Mouse (Mus musculus) lung, postnatal 0 days (tissue): Measurements from ENCODE around the gene Rad51.
A peak's percentile ranks its signal among the peaks of the same experiment; 100 is the strongest.

Source experiments
- CTCF ChIP-seq: IDR thresholded peaks from 2 replicates; pipeline ENCODE4 v1.5.1; 2016; ENCODE audit warnings: antibody characterized with exemption, mild to moderate bottlenecking
- EP300 ChIP-seq: IDR thresholded peaks from 2 replicates; pipeline ENCODE4 v1.6.1; 2016; ENCODE audit warnings: antibody characterized with exemption, mild to moderate bottlenecking, control low read depth

DNA sequence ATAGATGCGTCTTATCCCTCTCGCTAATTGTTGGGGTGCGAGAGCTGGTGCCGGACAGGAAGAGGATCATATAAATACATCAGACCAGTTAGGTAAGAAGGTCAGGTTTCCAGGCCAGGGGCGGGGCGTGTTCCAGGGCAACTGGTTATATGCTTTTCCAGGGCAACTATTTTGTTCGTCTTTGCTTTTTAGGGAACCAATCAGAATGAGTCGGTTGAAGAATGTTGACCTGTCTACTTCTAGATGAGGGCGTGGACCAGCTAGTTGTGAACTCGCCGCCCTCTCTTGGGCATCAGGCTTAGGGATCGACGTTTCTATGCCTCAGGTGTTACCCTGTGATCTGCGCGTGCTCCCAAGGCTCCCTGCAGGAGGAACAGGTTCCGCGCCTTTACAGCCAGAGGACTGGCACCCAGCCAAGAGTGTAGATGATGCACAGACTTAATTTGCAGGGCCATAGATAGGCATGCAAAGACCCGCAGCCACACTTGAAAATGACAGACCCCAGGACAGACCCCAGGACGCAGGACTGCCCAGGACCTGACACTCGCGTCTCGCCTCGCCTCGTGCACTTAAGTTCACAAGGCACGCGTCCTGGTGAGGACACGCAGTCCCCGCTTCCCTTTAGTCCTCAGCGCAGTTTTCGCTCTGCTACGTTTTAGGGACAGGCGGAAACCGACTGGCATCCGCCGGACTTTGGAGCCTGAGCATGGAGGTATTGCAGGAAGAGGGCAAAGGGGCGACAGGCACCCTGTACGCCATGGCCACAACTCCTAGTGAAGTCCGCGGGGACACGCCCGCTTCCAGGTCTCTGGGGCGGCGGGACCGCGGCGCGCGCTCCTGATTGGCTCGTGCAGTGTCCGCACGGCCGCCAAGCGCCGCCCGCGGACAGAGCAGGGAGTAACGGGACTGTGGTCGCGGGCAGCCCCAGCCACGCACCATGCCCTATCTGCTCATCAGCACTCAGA, 54.6 kb downstream of the Rad51 start, which contains the start of gene Gchfr:
- TF ChIP-seq EP300 (no peak), CTCF (peak; percentile 54)
